Mouse (Mus musculus) CH12.LX (cell line): Measurements from ENCODE around the gene Sh3bp5l. TPM values are rescaled to one million over a fixed set of nuclear protein-coding genes. Genes with fewer than 3 reads are reported as not detected.

Experiments
- DNase-seq: peaks from one replicate; pipeline ENCODE4 v3.0.0-alpha.2; 2013; ENCODE audit errors: extremely low read depth
- H3K27ac ChIP-seq: 2 replicates; pipeline ENCODE4 v1.5.1; 2012; ENCODE audit warnings: low read depth, mild to moderate bottlenecking, control low read depth, moderate library complexity; ENCODE audit not compliant: insufficient read depth
- H3K27me3 ChIP-seq: replicated peaks from 2 replicates; pipeline ENCODE3; 2012; ENCODE audit warnings: inconsistent platforms
- H3K36me3 ChIP-seq, 2 experiments: replicated peaks in 1 of 2; 2 replicates each; pipeline versions ENCODE3 to v1.6.1; 2012; ENCODE audit warnings: inconsistent platforms in 1 of 2, low read length in 1 of 2, mild to moderate bottlenecking in 1 of 2, mixed read lengths in 1 of 2, moderate library complexity in 1 of 2; ENCODE audit not compliant: control insufficient read depth in 1 of 2, insufficient read depth in 1 of 2
- H3K4me1 ChIP-seq, 2 experiments: 2 replicates each; pipeline ENCODE4 v1.6.1; 2012; ENCODE audit warnings: inconsistent platforms in 1 of 2, moderate library complexity in 1 of 2; ENCODE audit not compliant: insufficient read depth in 2 of 2, control insufficient read depth in 1 of 2
- H3K4me2 ChIP-seq: 2 replicates; pipeline ENCODE4 v1.6.1; 2012; ENCODE audit warnings: low read depth, mild to moderate bottlenecking, control low read depth; ENCODE audit not compliant: poor library complexity, insufficient read depth, severe bottlenecking
- H3K4me3 ChIP-seq, 3 experiments: fragments of 150-350 bp in 1 of 3; sonication (generic) in 1 of 3; replicated peaks in 1 of 3; 2 replicates each; pipeline versions ENCODE3 to v1.5.1; 2011 to 2012; ENCODE audit warnings: low read depth in 2 of 3, low read length in 2 of 3, mild to moderate bottlenecking in 2 of 3, moderate library complexity in 2 of 3, control low read depth in 1 of 3, improper control_type of control experiment in 1 of 3, inconsistent platforms in 1 of 3, mixed read lengths in 1 of 3; ENCODE audit not compliant: poor library complexity in 1 of 3
- H3K79me2 ChIP-seq: replicated peaks from 2 replicates; pipeline ENCODE4 v1.6.1; 2012; ENCODE audit warnings: mild to moderate bottlenecking, moderate library complexity; ENCODE audit not compliant: control insufficient read depth, poor library complexity, insufficient read depth, severe bottlenecking; ENCODE audit errors: extremely low read depth
- H3K9ac ChIP-seq: 2 replicates; pipeline ENCODE4 v1.6.1; 2012; ENCODE audit warnings: low read depth, mild to moderate bottlenecking, control low read depth, moderate library complexity; ENCODE audit not compliant: insufficient read depth
- H3K9me3 ChIP-seq: replicated peaks from 2 replicates; pipeline ENCODE3; 2012; ENCODE audit warnings: low read length, inconsistent platforms, mixed read lengths
- CHD1 ChIP-seq: IDR thresholded peaks from 2 replicates; pipeline ENCODE4 v1.6.1; 2012; ENCODE audit warnings: low read depth, low read length, improper control_type of control experiment, inconsistent platforms
- CHD2 ChIP-seq: IDR thresholded peaks from 2 replicates; pipeline ENCODE4 v1.6.1; 2011; ENCODE audit warnings: low read length, improper control_type of control experiment
- E2F4 ChIP-seq: IDR thresholded peaks from 2 replicates; pipeline ENCODE4 v1.6.1; 2011; ENCODE audit warnings: low read depth, low read length, improper control_type of control experiment; ENCODE audit not compliant: insufficient replicate concordance
- GABPA ChIP-seq: IDR thresholded peaks from 2 replicates; pipeline ENCODE4 v1.6.1; 2012; ENCODE audit warnings: low read depth, low read length, improper control_type of control experiment, inconsistent platforms; ENCODE audit not compliant: insufficient replicate concordance
- JUN ChIP-seq: IDR thresholded peaks from 2 replicates; pipeline ENCODE4 v1.6.1; 2011; ENCODE audit warnings: low read depth, mild to moderate bottlenecking, low read length, improper control_type of control experiment, moderate library complexity; ENCODE audit not compliant: insufficient read depth
- KAT2A ChIP-seq: IDR thresholded peaks from 2 replicates; pipeline ENCODE4 v1.6.1; 2012; ENCODE audit warnings: low read length, improper control_type of control experiment, inconsistent platforms; ENCODE audit not compliant: insufficient replicate concordance
- MAFK ChIP-seq: IDR thresholded peaks from 2 replicates; pipeline ENCODE4 v1.6.1; 2011; ENCODE audit warnings: low read length, improper control_type of control experiment; ENCODE audit not compliant: insufficient replicate concordance
- MAZ ChIP-seq: IDR thresholded peaks from 2 replicates; pipeline ENCODE4 v1.6.1; 2012; ENCODE audit warnings: low read depth, mild to moderate bottlenecking, inconsistent platforms, low read length, improper control_type of control experiment, moderate library complexity
- MXI1 ChIP-seq: IDR thresholded peaks from 2 replicates; pipeline ENCODE4 v1.6.1; 2011; ENCODE audit warnings: mild to moderate bottlenecking, low read depth, low read length, improper control_type of control experiment
- MYC ChIP-seq: IDR thresholded peaks from 2 replicates; pipeline ENCODE4 v1.6.1; 2011; ENCODE audit warnings: low read depth, mild to moderate bottlenecking, improper control_type of control experiment, low read length
- NELFE ChIP-seq: IDR thresholded peaks from 2 replicates; pipeline ENCODE4 v1.6.1; 2011; ENCODE audit warnings: low read depth, low read length, improper control_type of control experiment
- POLR2A ChIP-seq: IDR thresholded peaks from 2 replicates; pipeline ENCODE4 v1.6.1; 2011; ENCODE audit warnings: low read depth, mild to moderate bottlenecking, improper control_type of control experiment, low read length
- POLR2AphosphoS2 ChIP-seq: IDR thresholded peaks from 2 replicates; pipeline ENCODE4 v1.6.1; 2011; ENCODE audit warnings: low read depth, low read length, improper control_type of control experiment
- RAD21 ChIP-seq: IDR thresholded peaks from 2 replicates; pipeline ENCODE4 v1.6.1; 2011; ENCODE audit warnings: low read depth, mild to moderate bottlenecking, low read length, improper control_type of control experiment, moderate library complexity
- TBP ChIP-seq: conservative IDR thresholded peaks from 2 replicates; pipeline ENCODE4 v1.6.1; 2011; ENCODE audit warnings: low read depth, low read length, improper control_type of control experiment
- USF1 ChIP-seq: IDR thresholded peaks from 2 replicates; pipeline ENCODE4 v1.6.1; 2014; ENCODE audit warnings: low read depth, mild to moderate bottlenecking, inconsistent platforms, low read length, improper control_type of control experiment
- USF2 ChIP-seq: conservative IDR thresholded peaks from 2 replicates; pipeline ENCODE4 v1.6.1; 2011; ENCODE audit warnings: low read depth, low read length, improper control_type of control experiment
- ZC3H11A ChIP-seq: IDR thresholded peaks from 2 replicates; pipeline ENCODE4 v1.6.1; 2012; ENCODE audit warnings: low read depth, mild to moderate bottlenecking, inconsistent platforms, low read length, improper control_type of control experiment
- ZNF384 ChIP-seq: IDR thresholded peaks from 2 replicates; pipeline ENCODE4 v1.6.1; 2012; ENCODE audit warnings: low read depth, low read length, improper control_type of control experiment, inconsistent platforms
- dilution Hi-C: fragments of 300-500 bp; cut with MboI; formaldehyde crosslinking; loops from 2 replicates; pipeline ENCODE4 v1.14.3; 2020; ENCODE audit warnings: low sequenced_read_pairs; ENCODE audit not compliant: extremely low pct_unique_long_range_greater_than_20kb, extremely low pct_ligation_motif_present
- in situ Hi-C: fragments of 300-500 bp; cut with MboI; formaldehyde crosslinking; loops from 3 replicates; pipeline ENCODE4 v1.14.3; 2019; ENCODE audit warnings: low sequenced_read_pairs, low pct_ligation_motif_present, low pct_unique_long_range_greater_than_20kb, mixed read lengths
- polyA plus RNA-seq: library from polyadenylated mRNA; unstranded; fragments of >175 nt; gene quantifications from 2 replicates; pipeline ENCODE4 v1.2.1, GENCODE M21; 2012; ENCODE audit warnings: low read depth; ENCODE audit not compliant: insufficient read length
- total RNA-seq, 2 experiments: library from RNA; depleted of rRNA; stranded (reverse); fragments of 300-350 nt in 1 of 2; fragments of >200 nt in 1 of 2; gene quantifications; 2 replicates each; pipeline ENCODE4 v1.2.3; 2012 to 2014

Gene Sh3bp5l
- total and polyA plus RNA-seq, 3 experiments = 18.6 to 27.7 (median 22.8) TPM

GRCm38 (mm10) chr11:58334746-58335145 lies 4.2 kb downstream of the Sh3bp5l start:
- no peak overlapping the region for H3K4me2 ChIP-seq
- no peak for TF ChIP-seq MXI1
- TF ChIP-seq KAT2A = no peak
- TF ChIP-seq POLR2A = no peak
- no peak for TF ChIP-seq NELFE
- TF ChIP-seq CHD1 = no peak
- no peak for TF ChIP-seq TBP
- no peak for TF ChIP-seq MAZ
- TF ChIP-seq USF1 = no peak
- no peak for TF ChIP-seq ZNF384
- no peak for TF ChIP-seq GABPA
- TF ChIP-seq MYC = no peak
- TF ChIP-seq POLR2AphosphoS2 = no peak
- TF ChIP-seq MAFK = no peak
- TF ChIP-seq ZC3H11A = no peak
- TF ChIP-seq CHD2 = no peak
- TF ChIP-seq, all 38 proteins: peak for 0
- H3K9ac ChIP-seq = no peak overlapping the region
- H3K27me3 ChIP-seq = no peaks in the 10 kb centered on the region
- H3K4me3 ChIP-seq = no peak overlapping the region
- H3K79me2 ChIP-seq = peaks cover 32% of the 10 kb centered on the region
- in situ Hi-C loops = loop anchor here (25.0 kb wide), 1 partner anchor 822 kb away; the partner anchor contains the start of genes Fam114a2 and Mfap3
- H3K4me1 ChIP-seq = peaks cover 11 to 26% of the 10 kb centered on the region in 2 experiments
- H3K36me3 ChIP-seq = peaks cover 50 to 68% of the 10 kb centered on the region in 2 experiments
- dilution Hi-C loops = no loop called here
- no peaks in the 10 kb centered on the region for H3K9me3 ChIP-seq
- H3K27ac ChIP-seq = no peak overlapping the region
- DNase-seq = no peak

DNA sequence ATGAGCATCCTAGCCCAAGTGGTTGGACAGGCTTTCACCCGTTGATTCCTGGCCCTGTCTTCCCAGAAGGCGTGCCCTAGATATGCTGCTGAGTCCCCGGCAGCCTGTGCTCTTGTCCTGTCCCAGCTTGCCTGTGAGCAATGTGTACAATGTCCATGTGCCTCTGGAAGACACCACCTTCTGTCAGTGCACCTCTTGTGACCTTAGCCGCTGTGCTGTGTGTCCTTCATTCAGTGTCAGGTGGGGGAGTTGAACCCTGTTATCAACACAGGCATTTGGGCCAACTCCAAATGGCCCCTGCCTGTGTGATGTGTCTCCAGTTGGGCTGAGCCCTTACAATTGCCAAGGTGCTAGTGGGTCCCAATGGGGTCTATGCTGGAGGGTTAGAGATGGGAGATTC lies 16.2 kb downstream of the Sh3bp5l start:
- in situ Hi-C loops = loop anchor here (25.0 kb wide), 1 partner anchor 834 kb away; the partner anchor contains the start of genes Fam114a2 and Mfap3
- Histone ChIP-seq H3K27ac (no peak overlapping the region), H3K4me3 (no peak overlapping the region), H3K79me2 (no peaks in the 10 kb centered on the region), H3K4me1 (no peaks in the 10 kb centered on the region), H3K36me3 (peaks cover 40 to 60% of the 10 kb centered on the region in 2 experiments), H3K9me3 (no peaks in the 10 kb centered on the region), H3K4me2 (no peak overlapping the region), H3K27me3 (no peaks in the 10 kb centered on the region), H3K9ac (no peak overlapping the region)
- TF ChIP-seq USF2 (no peak), RAD21 (no peak), E2F4 (no peak), USF1 (no peak), MAFK (no peak), JUN (no peak)
- DNase-seq = no peak
- dilution Hi-C loops = no loop called here
